Mouse (Mus musculus): ENCODE data around the gene Tmem8. TPM values are rescaled to one million over a fixed set of nuclear protein-coding genes. Genes with fewer than 3 reads are reported as not detected.
"Not testable (repeated sequence)": the region's sequence is repeated elsewhere in the genome, so short reads cannot be mapped to it uniquely, and the experiment has no call there.

Gene Tmem8
- 10 to 100 TPM in 3 of 4 experiments, 1 to 10 TPM in 1; 7.8 to 14.9 (median 12.0) TPM for total RNA-seq (2022)

- peak; percentile 51 for DNase-seq
These were observed at the start of gene Tmem8 for GRCm38 (mm10) chr17:26113181-26113948. Gene Tmem8, plus strand, starts transcription at chr17:26113299.

GRCm38 (mm10) chr17:26064916-26065315 lies 48.2 kb upstream of the Tmem8 start:
- DNase-seq: no peak

DNA sequence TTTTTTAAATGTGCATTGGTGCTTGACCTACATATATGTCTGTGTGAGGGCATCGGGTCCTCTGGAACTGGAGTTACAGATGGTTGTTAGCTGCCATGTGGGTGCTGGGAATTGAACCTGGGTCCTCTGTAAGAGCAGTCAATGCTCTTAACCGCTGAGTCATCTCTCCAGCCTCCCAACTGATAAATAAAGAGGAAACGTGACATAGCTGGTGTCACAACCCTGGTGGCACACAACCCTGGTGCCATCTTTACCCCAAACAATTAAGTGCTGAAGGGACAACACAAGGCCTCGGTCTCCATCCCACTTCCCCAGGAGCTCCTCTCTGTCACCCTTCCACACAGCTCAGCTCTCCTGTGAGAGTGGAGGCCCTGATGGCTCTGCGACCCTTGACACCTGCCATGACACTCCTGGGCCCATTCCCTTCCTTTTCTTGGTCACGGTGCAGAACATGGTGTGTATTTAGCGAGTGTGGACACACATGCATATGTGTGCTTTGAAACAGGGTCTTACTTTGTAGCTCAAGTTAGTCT lies 46.5 kb upstream of the Tmem8 start:
- no peak for DNase-seq

- no peak for DNase-seq
These were observed 44.9 kb upstream of the Tmem8 start for GRCm38 (mm10) chr17:26068024-26068830.

DNA sequence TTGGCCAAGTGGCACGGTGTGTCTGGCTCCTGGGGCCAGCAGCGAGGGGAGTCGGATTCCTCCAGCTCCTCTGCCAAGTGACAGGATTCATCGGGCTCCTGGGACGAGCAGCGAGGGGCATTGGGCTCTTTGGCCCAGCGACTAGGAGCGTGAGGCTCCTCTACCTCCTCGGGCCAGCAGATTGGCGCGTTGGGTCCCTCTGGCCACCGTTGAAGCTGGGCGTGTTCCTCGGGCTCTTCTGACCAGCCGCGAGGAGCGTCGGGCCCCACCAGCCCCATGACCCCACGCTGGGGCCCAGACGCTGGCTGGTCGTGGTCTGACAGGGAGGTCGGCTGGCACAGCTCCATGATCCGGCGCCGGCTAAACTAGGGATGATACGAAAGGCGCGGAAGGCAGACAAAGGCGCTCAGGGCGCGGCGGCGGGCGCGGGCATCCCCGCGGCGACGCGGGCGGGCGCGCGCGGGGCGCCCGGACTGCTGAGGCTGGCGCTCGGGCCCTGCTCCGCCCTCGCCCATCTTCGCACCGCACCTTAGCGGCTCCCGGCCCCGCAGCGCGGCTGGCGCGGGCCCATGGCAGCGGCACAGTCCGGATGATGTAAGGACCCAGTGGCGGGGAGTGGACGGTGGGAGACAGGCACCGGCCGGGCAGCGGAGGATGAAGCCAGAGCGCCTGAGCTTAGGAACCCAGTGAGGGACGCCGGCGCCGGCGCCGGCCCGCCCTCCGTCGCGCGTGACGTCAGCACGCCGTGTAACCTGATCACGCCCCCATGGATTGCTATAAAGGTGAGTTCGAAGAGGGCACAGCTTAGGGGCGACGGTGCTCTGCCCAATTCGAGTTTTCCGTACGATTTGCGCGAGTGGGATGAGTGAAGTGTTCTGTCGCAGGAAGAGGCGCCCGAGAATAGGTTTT lies 44.0 kb upstream of the Tmem8 start, which contains the start of gene Rab11fip3:
Gene Rab11fip3 (minus strand): TSS at position 725 of the 909 bp plus-strand sequence.
- peak; percentile 57 for DNase-seq

DNA sequence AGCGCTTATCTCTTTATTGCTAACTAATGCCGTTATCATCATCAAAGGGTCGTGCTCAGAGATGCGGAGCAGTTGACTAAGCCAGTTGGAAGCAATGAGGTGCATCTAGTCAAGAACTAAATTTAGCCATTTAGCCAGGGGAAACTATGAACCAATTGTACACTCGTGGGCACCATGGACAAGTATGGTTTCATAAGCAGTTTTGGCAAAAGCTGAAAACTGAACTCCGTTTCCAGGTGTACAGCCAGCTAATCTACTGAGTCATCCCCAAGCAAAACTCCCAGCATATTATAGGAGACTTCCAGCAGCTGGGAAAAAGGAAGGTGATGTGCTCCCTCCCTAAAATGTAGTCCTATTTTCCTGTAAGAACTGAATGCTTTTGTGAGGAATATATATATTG lies 43.0 kb upstream of the Tmem8 start:
- no peak for DNase-seq

DNA sequence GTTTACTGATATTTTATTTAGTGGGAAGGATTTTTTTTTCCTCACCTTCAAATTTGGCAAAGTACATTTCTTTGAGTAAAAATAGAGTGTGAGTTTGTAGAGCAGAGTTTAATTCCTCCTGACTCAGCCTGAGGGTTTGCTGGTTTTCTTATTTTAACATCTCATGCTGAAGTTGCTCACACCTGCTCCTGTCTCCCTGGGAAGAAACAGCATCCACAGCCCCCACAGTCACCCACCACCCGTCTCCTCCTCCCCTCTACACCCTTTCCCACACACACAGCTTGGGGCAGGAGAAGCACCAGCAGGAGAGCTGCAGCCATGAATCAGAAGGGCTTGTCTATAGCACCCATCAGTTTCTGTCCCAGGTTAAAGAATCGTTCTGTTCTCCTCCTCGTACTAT lies 37.9 kb upstream of the Tmem8 start:
- no peak for DNase-seq

DNA sequence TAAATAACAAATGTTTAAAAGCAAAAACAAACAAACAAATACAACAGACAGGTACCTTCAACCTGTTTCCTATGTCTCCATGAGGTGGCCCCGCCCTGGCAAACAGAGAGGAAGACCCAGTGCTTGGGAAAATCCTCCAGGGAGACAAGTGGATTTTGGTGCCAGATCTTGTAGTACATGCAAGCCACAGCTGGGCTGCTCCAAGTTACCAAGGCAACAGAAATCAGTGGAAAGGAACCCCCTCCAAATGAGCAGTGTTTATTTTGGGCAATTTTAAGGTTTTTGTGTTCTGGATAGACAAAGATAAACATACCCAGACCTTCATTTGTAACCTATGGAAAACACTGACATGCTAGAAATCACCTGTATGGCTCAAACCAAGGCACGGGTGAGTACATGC lies 34.2 kb upstream of the Tmem8 start:
- DNase-seq: no peak

- no peak for DNase-seq
These were observed 32.2 kb upstream of the Tmem8 start for GRCm38 (mm10) chr17:26080867-26081266.

- no peak for DNase-seq
These were observed 26.0 kb upstream of the Tmem8 start for GRCm38 (mm10) chr17:26087059-26087564.

DNA sequence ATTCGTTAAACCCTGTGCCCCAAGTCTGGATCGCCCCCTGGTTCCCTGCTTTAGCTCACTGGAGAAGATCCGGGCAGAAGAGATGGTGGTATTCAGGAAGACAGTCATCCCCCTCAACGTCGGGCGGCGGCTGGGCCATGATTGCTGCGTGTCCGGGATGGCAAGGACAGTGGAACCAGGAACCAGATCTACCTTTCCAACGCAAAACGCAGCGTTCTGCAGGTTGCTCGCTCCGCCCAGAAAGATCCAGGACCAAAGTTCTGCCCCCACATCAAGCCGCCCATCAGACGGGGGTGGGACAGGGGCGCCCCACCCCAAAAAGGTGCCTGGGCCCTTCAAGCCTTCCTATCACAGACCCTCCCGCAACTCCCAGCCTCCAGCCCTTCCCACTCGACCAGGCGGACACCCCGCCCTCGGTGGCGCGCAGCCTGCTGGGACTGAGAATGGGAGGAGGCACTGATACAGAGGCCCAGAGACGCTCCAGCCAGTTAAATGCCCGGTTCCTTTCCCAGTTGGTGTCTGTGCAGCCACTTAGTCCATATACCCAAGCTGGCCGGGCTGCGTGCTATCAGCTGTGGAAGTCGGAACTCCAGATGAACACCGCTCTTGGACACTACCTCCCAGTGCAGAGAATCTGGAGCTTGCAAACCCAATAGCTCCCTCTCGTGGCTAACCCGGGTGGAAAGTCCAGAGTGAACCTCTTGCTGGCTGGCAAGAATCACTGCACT lies 23.0 kb upstream of the Tmem8 start, which contains the start of gene Decr2:
Gene Decr2 (minus strand): TSS at position 433 of the 728 bp plus-strand sequence.
- DNase-seq: peak; percentile 91

DNA sequence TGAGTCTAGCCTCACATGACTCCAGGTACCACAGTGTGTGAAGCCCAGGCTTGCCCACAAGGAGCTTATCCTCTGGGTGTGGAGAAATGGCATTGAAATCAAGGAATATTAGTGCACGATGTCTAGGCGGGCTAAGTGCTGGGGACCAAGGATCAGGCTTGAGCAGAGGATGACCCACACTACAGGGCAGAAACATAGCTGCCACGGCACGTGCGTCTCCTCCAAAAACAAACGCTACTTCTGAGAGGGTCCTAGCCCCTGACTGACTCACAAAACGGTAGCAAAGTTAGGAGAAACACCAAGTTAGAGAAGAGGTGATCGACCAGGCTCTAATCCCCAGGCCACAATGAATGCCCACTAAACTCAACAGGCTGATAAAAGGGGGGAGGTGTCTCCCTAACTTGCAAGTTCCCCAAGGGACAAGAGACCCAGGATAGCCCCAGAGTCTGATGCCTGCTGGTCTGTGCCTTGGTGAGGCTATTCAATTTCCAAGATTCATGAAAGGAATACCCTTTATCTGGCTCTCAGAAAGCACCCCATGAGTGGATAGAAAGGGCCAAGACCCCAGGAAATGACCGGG lies 18.5 kb upstream of the Tmem8 start:
- no peak for DNase-seq

- DNase-seq: peak; percentile 28
These were observed 17.9 kb upstream of the Tmem8 start, which contains the start of gene Nme4 for GRCm38 (mm10) chr17:26095121-26095740. Gene Nme4, minus strand, starts transcription at chr17:26095602.

- DNase-seq: no peak
These were observed 14.6 kb upstream of the Tmem8 start for GRCm38 (mm10) chr17:26098461-26098860.

DNA sequence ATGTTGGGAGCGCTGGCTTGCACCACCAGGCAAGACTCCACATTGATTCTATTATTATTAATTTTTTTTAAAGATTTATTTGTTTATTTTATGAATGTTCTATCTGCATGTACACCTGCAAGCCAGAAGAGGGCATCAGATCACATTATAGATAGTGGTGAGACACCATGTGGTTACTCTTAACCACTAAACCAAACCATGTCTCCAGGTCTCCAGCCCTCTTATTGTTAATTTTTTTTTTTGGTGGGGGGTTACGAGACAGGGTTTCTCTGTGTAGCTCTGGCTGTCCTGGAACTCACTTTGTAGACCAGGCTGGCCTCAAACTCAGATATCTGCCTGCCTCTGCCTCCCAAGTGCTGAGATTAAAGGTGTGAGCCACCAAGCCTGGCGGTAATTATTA lies 13.8 kb upstream of the Tmem8 start:
- not testable (repeated sequence) for DNase-seq

DNA sequence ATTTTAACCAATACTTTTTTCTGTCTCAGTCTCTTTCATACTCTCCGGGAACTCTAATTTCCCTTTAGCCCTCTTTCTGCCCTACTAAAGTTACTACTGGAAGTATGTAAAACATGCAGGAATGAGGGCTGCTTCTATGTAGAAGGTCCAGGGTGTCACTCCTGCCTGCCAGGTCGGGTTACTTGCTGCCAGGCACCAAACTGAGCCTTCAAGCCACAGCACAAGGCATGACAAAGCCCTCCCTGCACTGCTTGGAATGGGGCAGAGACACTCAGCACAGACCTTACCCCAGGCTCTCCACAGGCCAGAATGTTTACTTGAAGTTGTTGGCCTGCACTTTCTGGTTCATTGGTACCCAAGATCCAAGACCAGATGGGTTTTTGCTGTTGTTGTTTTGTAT lies 12.9 kb upstream of the Tmem8 start:
- DNase-seq: no peak

DNA sequence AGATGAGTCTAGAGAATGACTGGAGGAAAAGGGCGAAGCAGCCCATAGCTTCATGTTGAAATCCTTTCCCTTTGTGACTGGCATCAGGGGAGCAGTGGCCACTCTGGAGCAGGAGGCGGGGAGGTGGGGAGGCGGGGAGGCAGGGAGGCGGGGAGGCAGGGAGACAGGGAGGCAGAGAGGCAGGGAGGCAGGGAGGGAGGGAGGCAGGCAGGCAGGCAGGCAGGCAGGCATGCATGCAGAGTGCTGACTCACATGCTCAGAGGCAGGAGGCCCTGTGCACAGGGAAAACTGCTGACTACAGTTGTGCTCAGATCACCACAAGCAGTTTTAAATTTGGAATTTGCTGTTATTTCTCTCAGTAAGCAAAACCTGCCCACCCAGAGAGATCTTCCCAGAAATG lies 11.6 kb upstream of the Tmem8 start:
- DNase-seq: no peak

DNA sequence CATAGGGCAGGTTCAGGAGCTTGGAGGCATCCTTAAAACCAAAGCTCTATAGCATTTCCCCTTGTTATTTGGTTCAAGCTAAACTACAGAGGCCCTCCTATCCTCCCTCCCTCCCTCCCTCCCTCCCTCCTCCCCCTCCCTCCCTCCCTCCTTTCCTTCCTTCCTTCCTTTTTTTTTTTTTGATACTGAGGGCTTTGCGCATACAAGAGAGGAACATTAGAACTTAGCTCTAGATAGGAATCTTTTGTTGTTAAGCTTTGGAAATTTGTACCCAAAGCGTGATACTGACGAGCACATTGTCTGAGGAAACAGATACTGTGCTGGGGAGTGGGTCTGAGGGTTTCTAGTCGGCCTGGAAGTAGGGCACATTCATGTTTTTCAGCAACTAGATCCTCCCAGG lies 7.5 kb upstream of the Tmem8 start:
- DNase-seq: no peak

GRCm38 (mm10) chr17:26110156-26110555 lies 2.9 kb upstream of the Tmem8 start:
- DNase-seq: no peak

- no peak for DNase-seq
These were observed 2.1 kb upstream of the Tmem8 start for GRCm38 (mm10) chr17:26111024-26111423.
